Mouse (Mus musculus) layer of hippocampus, adult 9-10 months (tissue): ENCODE results near the gene C87436.

Source experiments
- DNase-seq: peaks from one replicate; pipeline ENCODE4 v3.0.0; 2022; ENCODE audit warnings: low spot score

The C87436 gene

GRCm38 (mm10) chr6:86431531-86431930, 6.6 kb upstream of the C87436 start:
- DNase-seq: no peak

GRCm38 (mm10) chr6:86433696-86434095, 4.5 kb upstream of the C87436 start:
- no peak for DNase-seq

- no peak for DNase-seq
These were observed 463 bp upstream of the C87436 start for GRCm38 (mm10) chr6:86437711-86438110.

GRCm38 (mm10) chr6:86439119-86439496, 934 bp downstream of the C87436 start:
- DNase-seq: no peak

- DNase-seq: no peak
These were observed 1.4 kb downstream of the C87436 start for GRCm38 (mm10) chr6:86439531-86439930.

GRCm38 (mm10) chr6:86441571-86441970, 3.4 kb downstream of the C87436 start:
- no peak for DNase-seq

GRCm38 (mm10) chr6:86445551-86445950, 7.4 kb downstream of the C87436 start:
- DNase-seq: no peak

GRCm38 (mm10) chr6:86446927-86447568, 8.9 kb downstream of the C87436 start:
- no peak for DNase-seq

- DNase-seq: no peak
These were observed 18.6 kb downstream of the C87436 start for GRCm38 (mm10) chr6:86456727-86457126.

- DNase-seq: no peak
These were observed 24.9 kb downstream of the C87436 start for GRCm38 (mm10) chr6:86463079-86463478.

- no peak for DNase-seq
These were observed 33.1 kb downstream of the C87436 start for GRCm38 (mm10) chr6:86471317-86471716.

GRCm38 (mm10) chr6:86471760-86472099, 33.6 kb downstream of the C87436 start:
- no peak for DNase-seq

- peak; percentile 98 for DNase-seq
These were observed 34.2 kb downstream of the C87436 start for GRCm38 (mm10) chr6:86472100-86472955.

- no peak for DNase-seq
These were observed 34.9 kb downstream of the C87436 start for GRCm38 (mm10) chr6:86473077-86473476.

GRCm38 (mm10) chr6:86474072-86474471, 35.9 kb downstream of the C87436 start:
- DNase-seq: no peak

GRCm38 (mm10) chr6:86474646-86475181, 36.5 kb downstream of the C87436 start:
- DNase-seq: no peak

GRCm38 (mm10) chr6:86475462-86476167, 37.4 kb downstream of the C87436 start:
- DNase-seq: no peak

GRCm38 (mm10) chr6:86476931-86477330, 38.8 kb downstream of the C87436 start:
- no peak for DNase-seq

- DNase-seq: no peak
These were observed 41.1 kb downstream of the C87436 start for GRCm38 (mm10) chr6:86479311-86479710.

GRCm38 (mm10) chr6:86479816-86480188, 41.6 kb downstream of the C87436 start:
- DNase-seq: no peak

GRCm38 (mm10) chr6:86480189-86480831, 42.1 kb downstream of the C87436 start:
- no peak for DNase-seq

- no peak for DNase-seq
These were observed 43.7 kb downstream of the C87436 start for GRCm38 (mm10) chr6:86481871-86482270.
